Mouse (Mus musculus) T-cell, adult 2 months (primary cell): ENCODE results near the gene Agpat1.

Experiments
- DNase-seq: peaks from one replicate; pipeline ENCODE4 v3.0.0; 2022; ENCODE audit warnings: low spot score

Agpat1 gene

DNA sequence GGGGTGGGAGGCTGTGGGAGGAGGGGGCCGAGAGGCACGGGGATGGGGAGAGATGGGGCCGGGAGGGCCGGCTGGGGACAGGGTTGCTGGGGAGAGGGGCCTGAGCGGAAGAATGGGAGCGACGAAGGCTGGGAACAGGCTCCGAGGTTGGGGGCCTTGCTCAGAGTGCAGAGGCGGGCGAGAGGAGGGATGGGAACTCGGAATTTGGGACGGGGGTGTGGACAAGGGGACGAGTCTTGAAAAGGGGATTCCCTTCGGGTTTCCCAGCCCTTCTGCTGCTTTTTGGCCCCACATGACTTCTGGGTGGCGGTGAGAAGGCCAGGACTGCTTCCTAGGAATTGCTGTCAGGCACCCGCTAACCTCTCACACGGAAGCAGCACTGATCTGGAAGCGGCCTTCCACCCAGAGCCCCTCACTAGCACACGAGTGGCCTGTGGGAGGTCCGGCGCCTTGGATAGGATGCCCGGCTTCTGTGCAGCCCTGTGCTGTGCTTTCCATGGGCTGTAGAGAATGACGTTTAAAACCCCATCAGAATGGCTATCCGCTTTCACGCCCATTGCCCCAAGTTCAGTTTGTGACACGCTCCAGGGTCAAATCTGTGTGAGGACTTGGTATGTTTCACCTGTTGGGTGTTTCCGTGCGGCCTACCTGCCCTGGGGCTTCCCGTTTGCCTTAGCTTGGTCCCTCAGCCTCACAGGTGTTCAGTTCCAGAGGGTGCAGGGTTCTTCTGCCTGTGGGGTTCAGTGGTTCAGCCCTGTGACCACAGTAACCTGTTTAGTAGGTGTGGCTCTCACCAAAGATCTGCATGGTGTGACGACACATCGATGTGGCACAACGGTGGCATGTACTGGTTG lies 2.4 kb downstream of the Agpat1 start:
- DNase-seq, result peak; percentile 40

DNA sequence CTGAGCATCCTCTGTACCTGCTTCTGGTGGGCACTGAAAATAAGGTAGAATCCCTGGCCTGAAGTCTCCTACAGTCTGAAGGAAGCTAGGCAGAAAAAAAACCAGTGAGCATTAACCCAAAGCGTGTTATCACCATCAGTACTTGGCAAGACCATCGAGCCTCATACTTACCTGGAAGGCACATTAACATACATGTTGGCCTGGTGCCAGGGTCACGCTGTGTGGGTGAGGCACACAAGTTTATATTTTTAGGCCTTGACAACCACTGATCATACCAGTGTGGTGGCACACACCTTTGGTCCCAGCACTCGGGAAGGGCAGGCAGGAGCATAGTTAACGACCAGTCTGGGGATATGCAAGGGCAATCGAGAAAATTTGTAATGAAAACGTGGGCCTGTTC lies 3.9 kb downstream of the Agpat1 start:
- DNase-seq, result no peak

DNA sequence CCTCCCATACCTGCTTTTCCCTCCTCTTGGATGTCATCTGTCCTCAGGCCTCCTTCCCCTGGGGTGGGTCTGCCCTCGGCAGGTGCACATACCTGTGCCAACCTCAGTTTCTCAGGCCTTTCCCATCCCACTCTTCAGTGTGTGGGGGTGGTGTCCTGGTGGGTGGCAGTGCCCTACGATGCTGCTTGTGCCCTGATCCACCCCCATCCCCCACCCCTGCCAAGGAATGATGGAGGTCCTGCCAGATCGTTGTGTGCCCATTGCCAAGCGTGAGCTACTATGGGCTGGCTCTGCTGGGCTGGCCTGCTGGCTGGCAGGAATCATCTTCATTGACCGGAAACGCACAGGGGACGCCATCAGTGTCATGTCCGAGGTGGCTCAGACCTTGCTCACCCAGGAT lies 7.0 kb downstream of the Agpat1 start:
- no peak for DNase-seq

DNA sequence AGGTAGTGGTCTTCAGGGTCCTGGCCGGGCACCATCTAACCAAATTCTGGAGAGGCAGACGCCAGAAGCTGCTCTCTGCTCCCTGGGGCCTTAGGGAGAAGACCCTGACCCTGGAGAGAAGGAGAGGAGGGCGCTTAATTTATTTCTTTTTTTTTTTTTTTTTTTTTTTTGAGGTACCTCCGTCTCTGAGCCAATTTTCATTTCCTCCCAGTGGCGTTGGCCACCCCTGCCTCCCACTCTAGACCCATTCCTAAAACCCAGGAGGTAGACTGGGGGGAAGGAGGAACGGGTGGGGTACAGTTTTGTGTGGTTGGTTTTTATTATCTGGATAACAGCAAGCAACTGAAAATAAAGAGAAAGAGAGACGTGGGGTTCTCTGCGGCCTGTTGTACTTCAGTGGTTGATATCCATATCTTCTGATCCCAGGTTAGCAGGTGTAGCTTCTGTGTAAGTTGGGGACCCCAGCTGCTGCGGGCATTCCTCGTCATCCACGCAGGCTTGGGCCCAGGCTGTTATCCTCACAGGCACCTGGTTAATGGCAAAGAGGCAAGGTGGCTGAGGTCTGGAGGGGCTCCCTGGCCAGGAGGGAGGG lies 9.1 kb downstream of the Agpat1 start:
- DNase-seq, result no peak

DNA sequence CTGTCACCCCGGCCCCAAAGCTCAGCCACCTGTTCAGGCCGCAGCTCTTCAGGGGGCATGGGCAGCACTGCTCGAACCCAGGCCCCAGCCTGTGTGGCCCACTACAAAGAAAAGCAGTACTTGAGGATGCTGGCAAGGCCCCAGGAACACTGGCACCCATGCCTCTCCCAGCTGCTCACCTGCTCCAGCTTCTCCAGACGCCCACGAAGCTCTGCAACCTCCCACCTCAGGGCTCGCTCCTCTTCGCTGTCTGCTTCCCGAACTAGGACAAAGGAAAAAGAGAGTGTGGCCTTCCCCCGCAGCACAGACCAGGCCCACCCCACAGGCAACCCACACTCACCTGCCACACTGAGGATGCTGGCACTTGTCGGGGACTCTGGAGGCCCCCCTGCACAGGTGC lies 9.8 kb downstream of the Agpat1 start:
- DNase-seq, result no peak

DNA sequence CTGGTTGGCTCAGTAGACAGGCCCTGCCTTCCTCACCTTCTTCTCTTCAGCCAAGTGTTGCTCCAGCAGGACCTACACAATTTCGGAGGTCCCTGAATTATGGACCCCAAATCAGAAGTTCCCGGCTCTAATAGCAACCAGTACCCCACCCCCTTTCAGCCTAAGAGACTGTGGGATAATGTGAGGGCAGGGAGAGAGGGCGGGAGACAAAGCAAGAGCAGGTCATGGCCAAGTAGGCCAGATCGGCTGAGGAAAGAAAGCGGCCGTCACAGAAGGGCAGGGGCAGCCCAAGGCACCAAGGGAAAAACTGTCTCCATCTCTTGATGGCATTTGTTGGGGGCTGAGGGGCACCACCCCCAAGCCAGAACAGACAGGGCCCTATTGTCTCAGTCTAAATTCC lies 11.8 kb downstream of the Agpat1 start, which contains the start of gene Egfl8:
TSS of gene Egfl8 (minus strand) at position 101 of the 400 bp plus-strand sequence.
- no peak for DNase-seq

DNA sequence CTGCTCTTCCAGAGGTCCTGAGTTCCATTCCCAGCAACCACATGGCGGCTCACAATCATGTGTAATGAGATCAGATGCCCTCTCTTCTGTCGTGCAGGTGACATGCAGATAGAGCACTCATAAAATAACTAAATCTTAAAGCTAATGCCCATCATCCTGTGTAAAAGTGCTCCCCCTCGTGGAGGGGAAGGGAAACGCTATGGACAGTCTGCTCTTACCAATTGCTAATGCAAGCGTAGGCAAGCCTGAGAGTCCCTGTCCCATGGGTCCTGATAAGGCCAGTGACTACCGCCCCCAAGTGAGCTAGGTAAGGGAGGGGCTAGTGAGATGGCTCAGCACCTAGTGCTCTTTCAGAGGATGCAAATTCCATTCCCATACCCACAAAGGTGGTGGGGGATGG lies 14.9 kb downstream of the Agpat1 start:
- DNase-seq, result peak; percentile 81

DNA sequence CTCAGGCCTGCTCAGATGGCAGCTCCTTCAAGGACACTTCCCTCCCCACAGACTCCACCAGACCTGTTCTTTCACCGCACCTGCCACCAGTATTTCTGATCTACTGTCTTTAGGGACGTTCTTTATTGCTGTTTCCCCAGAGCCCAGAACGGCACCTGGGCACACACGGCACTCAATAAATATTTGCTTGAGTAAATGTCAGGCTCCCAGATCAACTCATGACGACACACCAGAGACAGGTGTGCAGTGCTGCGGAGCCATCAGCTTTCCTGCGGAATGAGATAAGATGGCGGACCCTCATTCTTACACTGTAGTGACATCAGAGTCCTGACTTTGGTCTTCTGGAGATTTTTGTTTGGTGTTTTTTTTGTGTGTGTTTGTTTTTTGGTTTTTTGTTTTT lies 16.9 kb downstream of the Agpat1 start:
- DNase-seq, result no peak

DNA sequence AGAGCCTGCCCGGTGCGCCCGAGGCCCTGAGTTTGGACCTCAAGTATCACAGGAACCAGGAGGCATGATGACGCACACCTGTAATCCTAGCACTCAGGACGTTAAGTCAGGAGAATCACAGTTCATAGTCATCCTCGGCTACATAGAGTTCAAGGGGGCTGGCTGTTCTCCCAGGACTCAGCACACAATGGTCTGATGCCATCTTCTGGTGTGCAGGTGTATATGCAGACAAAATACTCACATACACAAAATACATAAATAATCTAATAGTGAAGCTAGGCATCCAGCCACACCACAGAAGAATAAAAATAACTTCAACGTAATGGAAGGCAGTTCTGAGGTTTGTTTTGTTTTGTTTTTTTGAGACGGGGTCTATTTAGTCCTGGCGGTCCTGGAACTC lies 19.1 kb downstream of the Agpat1 start:
- DNase-seq, result no peak

DNA sequence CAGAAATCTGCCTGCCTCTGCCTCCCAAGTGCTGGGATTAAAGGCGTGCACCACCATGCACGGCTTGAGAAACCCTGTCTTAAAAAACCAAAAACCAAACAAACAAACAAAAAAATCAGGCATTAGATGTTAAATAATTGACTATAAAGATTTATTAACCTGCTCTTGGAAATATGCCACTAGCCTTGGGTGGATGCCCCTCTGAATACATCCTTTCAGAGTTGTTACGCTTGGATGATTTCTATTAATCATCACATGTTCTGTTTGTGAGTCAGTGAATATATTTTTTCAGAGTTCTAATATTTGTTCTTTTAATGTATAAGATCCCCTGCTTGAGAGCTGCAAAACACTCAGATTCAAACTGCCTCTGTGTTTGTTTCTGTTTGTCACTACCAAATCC lies 20.9 kb downstream of the Agpat1 start:
- DNase-seq, result no peak

DNA sequence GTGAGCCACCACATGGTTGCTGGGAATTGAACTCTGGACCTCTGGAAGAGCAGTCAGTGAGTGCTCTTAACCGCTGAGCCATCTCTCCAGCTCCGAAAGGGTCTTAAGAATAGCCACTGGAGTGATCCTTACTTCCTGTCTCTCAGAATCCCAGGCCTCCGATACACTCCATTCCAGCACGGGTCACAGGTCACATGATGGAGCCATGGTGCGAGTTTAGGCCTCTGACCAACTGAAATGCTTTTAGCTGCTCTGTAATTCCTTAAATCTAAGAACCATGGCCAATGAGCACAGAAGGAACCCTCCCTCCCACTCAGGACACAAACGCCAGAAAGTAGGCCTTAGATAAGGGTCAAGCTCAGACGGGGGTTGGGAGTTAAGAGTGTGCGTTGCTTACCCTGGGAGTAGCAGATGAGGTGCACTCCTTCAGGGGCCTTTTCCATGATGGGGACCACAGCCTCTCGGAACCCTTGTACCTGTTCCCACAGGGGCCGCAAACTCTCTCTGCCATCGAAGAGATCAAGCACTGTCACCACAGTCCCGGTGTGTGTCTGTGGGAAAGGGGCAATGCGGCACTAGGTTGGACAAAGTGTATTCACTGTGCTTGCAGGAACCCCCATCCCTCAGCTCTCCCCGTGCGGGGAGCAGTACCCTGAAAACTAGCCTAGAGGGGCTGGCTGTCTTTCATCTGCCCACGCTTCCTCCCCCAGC lies 22.2 kb downstream of the Agpat1 start:
- no peak for DNase-seq

DNA sequence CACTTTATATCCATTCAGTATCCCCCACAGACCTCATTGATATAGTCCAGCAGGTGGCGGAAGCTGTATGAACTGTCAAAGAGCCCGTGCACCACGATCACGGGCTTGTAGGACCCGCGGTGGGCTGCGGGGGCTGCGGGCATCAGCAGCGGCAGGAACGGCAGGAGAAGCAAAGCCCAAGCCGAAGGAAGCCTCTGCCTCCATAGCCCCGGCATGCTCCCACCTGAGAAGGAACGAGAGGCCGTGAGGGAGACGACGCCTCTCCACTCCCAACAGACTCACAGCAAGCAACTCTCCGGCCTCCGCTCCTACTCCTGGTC lies 22.7 kb downstream of the Agpat1 start:
- DNase-seq, result no peak

DNA sequence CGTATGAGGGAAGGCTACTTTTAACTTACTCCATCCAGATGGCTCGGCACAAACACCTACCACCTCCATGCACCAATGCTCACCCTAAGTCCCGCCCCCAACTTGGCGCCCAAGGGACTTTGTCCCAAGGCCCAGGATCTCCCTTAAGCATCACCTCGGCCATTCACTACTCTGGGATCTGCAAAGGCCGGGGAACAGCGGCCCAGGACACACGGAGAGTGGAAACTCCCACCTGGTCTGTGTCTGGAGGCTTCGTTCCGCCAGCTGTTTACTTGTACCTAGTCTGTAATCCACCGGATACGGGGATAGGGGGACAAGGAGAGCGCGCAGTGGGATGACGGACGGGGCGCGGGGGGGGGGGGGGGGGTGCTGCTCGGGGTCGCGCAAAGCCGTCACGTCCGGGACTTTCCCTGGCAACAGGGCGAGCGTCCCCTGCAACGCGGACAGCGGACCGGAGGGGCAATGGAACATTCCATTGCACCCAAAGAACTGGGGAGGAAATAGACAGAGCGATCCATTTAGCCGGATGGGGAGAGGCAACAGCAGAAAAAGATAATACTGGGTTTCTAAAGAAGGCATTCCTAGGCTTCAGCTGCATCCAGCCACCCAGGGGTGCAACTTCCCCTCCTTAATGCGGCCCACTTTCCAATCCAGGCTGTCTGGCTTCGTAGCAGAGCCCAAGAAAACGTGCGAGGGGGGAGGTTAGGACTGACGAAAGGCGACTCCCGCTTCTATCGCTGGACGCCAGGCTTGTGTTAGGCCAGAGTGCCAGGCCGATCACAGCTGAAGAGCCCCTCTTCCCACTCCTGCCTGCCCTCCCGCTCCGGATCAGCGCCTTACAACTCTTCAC lies 23.3 kb downstream of the Agpat1 start:
- DNase-seq, result peak; percentile 86

DNA sequence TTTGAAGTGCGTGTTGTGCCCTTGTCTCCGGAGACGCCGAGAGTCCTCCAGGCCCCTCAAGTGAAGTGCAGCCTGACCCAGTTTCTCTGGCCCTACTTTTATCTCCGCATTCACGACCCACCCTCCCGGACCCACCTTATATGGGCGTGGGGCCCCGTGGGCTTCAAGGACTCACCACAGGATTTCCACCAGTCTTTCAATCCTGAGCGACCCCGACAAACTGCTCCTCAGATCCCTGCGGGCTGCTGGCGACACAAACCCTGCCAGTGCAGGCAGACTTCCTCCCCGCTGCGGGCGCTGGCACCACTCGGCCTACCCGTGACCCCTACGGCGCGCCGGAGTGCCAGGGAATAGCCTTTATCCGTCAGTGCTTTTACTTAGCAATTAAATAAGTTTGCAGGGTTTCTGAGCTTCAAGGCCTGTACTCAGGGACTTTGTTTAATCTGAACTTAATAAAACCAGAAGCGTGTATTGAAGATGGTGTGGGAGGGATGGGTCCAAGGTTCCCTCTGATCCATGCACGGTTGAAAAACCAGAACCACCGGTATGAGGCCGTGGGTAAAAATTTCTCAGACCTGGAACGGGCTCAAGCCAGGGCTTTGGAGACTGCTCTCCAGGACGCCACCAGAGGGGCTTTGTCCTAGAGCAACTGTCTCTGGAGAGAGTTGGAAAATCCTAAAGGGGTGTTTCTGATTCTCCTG lies 24.0 kb downstream of the Agpat1 start, which contains the start of gene Ppt2:
TSS of gene Ppt2 (minus strand) at position 568 of the 701 bp plus-strand sequence.
- peak; percentile 21 for DNase-seq

DNA sequence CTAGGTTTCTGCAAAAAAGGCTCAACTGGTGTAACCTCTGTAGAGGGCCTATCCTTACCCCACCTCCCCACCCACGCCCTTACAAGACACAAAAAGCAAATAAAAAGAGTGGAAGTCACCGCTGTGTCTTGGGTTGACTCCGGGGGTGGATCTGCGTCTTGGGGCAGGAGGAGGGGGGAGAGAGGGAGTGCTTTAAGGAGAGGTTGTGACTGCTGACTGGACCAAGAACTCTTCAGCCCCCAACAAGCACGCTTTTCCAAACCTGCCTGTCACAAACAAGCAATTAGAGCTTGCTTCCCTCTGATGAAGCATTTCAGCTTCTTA lies 24.5 kb downstream of the Agpat1 start:
- no peak for DNase-seq

DNA sequence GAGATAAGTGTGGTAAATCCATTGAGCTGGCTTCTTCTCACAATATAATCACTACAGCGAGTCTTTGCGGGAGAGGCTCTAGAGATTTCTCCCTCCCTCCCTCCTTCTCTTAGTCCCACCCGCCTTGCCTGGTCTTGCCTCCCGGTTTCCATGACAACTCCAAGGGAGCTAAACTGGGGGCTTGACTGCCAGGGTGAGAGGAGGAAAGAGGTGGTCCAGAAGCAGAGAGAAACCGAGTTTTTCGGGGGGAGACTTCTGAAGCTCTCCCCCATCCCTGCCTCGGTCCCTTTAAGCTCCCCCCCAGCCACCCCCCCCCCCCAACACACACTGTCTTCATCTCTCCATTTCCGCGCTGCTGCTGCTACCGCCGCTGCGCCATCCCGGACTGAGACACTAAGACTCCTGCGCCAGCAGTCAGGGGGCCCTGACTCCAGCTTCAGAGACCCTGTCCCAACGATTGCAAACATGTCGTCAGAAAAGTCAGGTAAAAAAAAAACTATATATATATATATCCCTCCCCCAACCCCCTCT lies 25.2 kb downstream of the Agpat1 start, which contains the start of gene Prrt1:
TSS of gene Prrt1 (plus strand) at position 313 of the 531 bp plus-strand sequence.
- DNase-seq, result no peak

DNA sequence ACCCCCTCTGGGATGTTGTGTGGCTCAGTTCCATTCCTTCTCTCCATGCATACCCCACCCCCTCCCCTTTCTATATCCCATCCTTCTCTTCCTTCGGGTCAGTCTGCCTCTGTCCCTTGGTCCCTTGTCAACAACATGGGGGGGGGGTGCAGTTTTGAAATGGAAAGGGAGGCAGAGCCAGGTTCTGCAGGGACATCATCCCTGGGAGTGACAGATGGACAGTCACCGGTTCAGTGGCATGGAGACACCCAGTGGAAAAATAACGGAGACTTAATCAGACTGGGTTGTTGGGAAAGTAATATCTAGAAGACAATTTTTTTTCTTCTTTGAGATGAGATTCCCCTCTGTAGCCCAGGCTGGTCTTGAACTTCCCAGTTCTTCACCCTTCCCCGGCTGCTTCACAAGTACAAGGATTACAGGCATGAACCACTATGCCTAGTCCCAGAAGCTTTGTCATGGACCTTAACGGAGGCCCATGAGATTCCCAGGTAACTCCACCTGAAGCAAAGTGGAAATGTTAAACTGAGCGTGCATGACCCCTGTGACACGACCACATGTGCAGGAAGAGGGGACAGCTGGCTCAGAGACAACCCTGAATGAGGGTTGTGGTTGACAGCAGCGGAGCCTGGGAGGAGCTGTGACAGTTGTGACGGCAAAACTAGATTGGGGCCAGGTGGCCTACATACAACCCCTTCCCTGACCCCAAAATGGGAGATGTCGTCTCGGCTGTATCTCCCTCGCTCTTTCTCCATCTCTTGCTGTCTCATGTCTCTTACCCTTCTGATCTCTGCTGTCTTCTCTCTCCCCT lies 25.9 kb downstream of the Agpat1 start:
- DNase-seq, result peak; percentile 78

DNA sequence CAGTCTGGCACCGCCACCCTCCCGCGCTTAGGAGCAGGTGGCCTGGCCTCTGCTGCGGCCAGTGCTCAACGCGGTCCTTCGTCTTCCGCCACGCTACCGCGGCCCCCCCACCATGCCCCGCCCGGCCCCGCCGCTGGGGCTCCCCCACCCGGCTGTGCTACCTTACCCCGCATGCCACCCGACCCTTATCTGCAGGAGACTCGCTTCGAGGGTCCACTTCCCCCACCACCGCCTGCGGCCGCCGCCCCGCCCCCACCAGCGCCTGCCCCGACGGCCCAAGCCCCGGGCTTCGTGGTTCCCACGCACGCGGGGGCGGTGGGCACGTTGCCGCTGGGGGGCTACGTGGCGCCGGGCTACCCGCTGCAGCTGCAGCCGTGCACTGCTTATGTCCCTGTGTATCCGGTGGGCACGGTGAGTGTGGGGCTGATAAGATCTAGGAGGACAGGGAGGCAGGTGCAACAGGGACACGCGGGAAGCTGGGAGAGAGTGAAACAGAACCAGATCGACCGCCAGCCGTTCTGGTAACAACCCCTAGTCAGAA lies 26.8 kb downstream of the Agpat1 start:
- DNase-seq, result no peak

DNA sequence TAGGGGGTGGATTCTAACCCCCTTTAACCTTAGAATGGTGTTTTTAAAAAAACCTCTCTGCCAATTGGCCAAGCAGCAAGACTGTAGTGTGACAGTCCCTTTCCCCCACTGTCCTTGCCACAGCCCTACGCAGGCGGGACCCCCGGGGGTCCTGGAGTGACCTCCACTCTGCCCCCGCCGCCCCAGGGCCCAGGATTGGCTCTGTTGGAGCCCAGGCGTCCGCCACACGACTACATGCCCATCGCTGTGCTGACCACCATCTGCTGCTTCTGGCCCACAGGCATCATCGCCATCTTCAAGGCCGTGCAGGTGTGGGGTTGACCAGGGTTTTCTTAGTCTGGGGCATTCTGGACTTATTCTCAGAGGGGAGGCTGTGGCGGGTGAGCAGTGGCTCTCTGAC lies 27.6 kb downstream of the Agpat1 start:
- no peak for DNase-seq

DNA sequence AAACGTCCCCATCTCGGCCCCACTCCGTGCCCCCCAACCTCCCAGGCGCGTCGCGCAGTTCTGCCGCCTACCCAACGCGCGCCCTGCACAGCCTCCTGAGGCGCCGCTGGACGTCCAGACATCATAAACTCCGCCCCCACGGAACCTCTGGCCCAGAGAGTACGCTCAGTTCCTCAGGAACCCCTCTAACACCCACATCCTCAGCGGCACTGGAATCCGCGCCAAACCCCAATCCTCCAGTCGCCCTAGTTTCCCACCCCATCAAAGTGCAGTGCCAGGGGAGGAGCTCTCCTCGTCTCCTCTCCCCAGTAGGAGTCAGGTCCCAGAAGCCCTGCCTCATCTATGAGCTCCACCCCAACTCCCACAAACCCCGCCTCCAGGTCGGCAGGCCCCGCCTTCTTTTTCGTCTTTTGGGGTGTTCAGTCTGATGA lies 28.2 kb downstream of the Agpat1 start:
- DNase-seq, result peak; percentile 73
